Mouse (Mus musculus) midbrain, embryonic 12.5 days (tissue): ENCODE measurements around the gene Zfp563. TPM values are rescaled to one million over a fixed set of nuclear protein-coding genes. Genes with fewer than 3 reads are reported as not detected.

Source experiments
- ATAC-seq: fragments of 200-750 bp; cut with Nextera tagmentation; 2 replicates; pipeline ENCODE4 v1.8.0; 2017; ENCODE audit warnings: low read depth, moderate TSS enrichment, moderate library complexity; ENCODE audit not compliant: low FRiP score
- H3K27ac ChIP-seq: fragments of 300-500 bp; sonication (generic); replicated peaks from 2 replicates; pipeline ENCODE4 v1.5.1; 2016; ENCODE audit warnings: mild to moderate bottlenecking
- H3K27me3 ChIP-seq: fragments of 300-500 bp; sonication (generic); 2 replicates; pipeline ENCODE4 v1.6.1; 2016; ENCODE audit warnings: mild to moderate bottlenecking
- H3K36me3 ChIP-seq: fragments of 300-500 bp; sonication (generic); 2 replicates; pipeline ENCODE4 v1.6.1; 2016
- H3K4me1 ChIP-seq: fragments of 300-500 bp; sonication (generic); 2 replicates; pipeline ENCODE4 v1.6.1; 2016
- H3K4me2 ChIP-seq: fragments of 300-500 bp; sonication (generic); replicated peaks from 2 replicates; pipeline ENCODE4 v1.6.1; 2016; ENCODE audit warnings: mild to moderate bottlenecking, moderate library complexity
- H3K4me3 ChIP-seq: fragments of 300-500 bp; sonication (generic); 2 replicates; pipeline ENCODE4 v1.5.1; 2016; ENCODE audit warnings: mild to moderate bottlenecking
- H3K9ac ChIP-seq: fragments of 300-500 bp; sonication (generic); replicated peaks from 2 replicates; pipeline ENCODE4 v1.6.1; 2016; ENCODE audit warnings: mild to moderate bottlenecking, moderate library complexity
- H3K9me3 ChIP-seq: fragments of 300-500 bp; sonication (generic); 2 replicates; pipeline ENCODE4 v1.6.1; 2016; ENCODE audit warnings: mild to moderate bottlenecking
- WGBS: fragments of 180-500 bp; shearing (Covaris S2); methylation state at CpG from one replicate; pipeline ENCODE4 v1.1.7; 2016; 5-methylcytosine and 5-hydroxymethylcytosine counted together
- polyA plus RNA-seq: library from polyadenylated mRNA; unstranded; fragments of >200 nt; fragmentation: Nextera tagmentation; extraction: Ambion mirVana; gene quantifications from 2 replicates; pipeline ENCODE4 v1.2.1, GENCODE M21; 2016

Gene Zfp563
- polyA plus RNA-seq: 14.9 and 15.5 TPM in 2 replicates

- Histone ChIP-seq H3K4me1 (peaks cover 12% of the 10 kb centered on the region), H3K9me3 (no peaks in the 10 kb centered on the region), H3K36me3 (no peaks in the 10 kb centered on the region), H3K27ac (peak within 1 kb of the TSS; percentile 86), H3K4me3 (peak within 1 kb of the TSS; percentile 64), H3K27me3 (peaks cover 3% of the 10 kb centered on the region; the same call in 1 of the 2 replicates), H3K9ac (peak within 1 kb of the TSS; percentile 63), H3K4me2 (peak within 1 kb of the TSS; percentile 61)
- 5% methylated on average over 34 of the region's 34 CpGs for WGBS
- peak; percentile 90 for ATAC-seq
These were observed at the start of gene Zfp563 for GRCm38 (mm10) chr17:33089220-33089949. Zfp563 (plus strand) TSS chr17:33089310.

- H3K9me3 ChIP-seq: no peaks in the 10 kb centered on the region
- H3K4me2 ChIP-seq: no peak overlapping the region
- H3K27me3 ChIP-seq: 0 out of 2 replicates have a peak, but pooled peaks cover 5% of the 10 kb centered on the region
- no peak overlapping the region for H3K27ac ChIP-seq
- ATAC-seq: no peak
- 12% methylated on average over 1 of the region's 1 CpGs for WGBS
- H3K4me1 ChIP-seq: no peaks in the 10 kb centered on the region
- no peak overlapping the region for H3K4me3 ChIP-seq
- no peak overlapping the region for H3K9ac ChIP-seq
- no peaks in the 10 kb centered on the region for H3K36me3 ChIP-seq
These were observed 30.3 kb upstream of the Zfp563 start for GRCm38 (mm10) chr17:33058791-33059190.

- 0% methylated on average over 1 of the region's 1 CpGs for WGBS
- no peak for ATAC-seq
These were observed 26.1 kb upstream of the Zfp563 start for GRCm38 (mm10) chr17:33063001-33063400.

GRCm38 (mm10) chr17:33067958-33068357 is 21.2 kb upstream of the Zfp563 start, which contains the start of gene 4921501E09Rik:
4921501E09Rik (minus strand) TSS chr17:33068058.
- no peak within 1 kb of the TSS for H3K9ac ChIP-seq
- H3K4me3 ChIP-seq: no peak within 1 kb of the TSS
- H3K4me2 ChIP-seq: no peak within 1 kb of the TSS
- ATAC-seq: no peak
- WGBS: 29% methylated on average over 1 of the region's 1 CpGs
- no peaks in the 10 kb centered on the region for H3K36me3 ChIP-seq
- no peaks in the 10 kb centered on the region for H3K4me1 ChIP-seq
- no peaks in the 10 kb centered on the region for H3K9me3 ChIP-seq
- 0 out of 2 replicates have a peak, but pooled peaks cover 2% of the 10 kb centered on the region for H3K27me3 ChIP-seq
- no peak within 1 kb of the TSS for H3K27ac ChIP-seq

More at GRCm38 (mm10) chr17:33063001-33063400, 26.1 kb upstream of the Zfp563 start:
- Histone ChIP-seq H3K4me1 (no peaks in the 10 kb centered on the region), H3K27me3 (0 out of 2 replicates have a peak, but pooled peaks cover 5% of the 10 kb centered on the region), H3K9me3 (no peaks in the 10 kb centered on the region), H3K27ac (no peak overlapping the region), H3K36me3 (no peaks in the 10 kb centered on the region), H3K4me2 (no peak overlapping the region), H3K4me3 (no peak overlapping the region), H3K9ac (no peak overlapping the region)

GRCm38 (mm10) chr17:33091630-33092029 is 2.5 kb downstream of the Zfp563 start:
- 63% methylated on average over 1 of the region's 1 CpGs for whole genome bisulfite sequencing
- no peak overlapping the region for H3K9ac ChIP-seq
- no peak for ATAC-seq
- no peaks in the 10 kb centered on the region for H3K27me3 ChIP-seq
- peak overlapping the region; percentile 64 for H3K4me2 ChIP-seq
- H3K9me3 ChIP-seq: no peaks in the 10 kb centered on the region
- H3K27ac ChIP-seq: peak overlapping the region; percentile 94
- no peak overlapping the region; the same call in 1 of the 2 replicates for H3K4me3 ChIP-seq
- H3K4me1 ChIP-seq: peaks cover 12% of the 10 kb centered on the region
- H3K36me3 ChIP-seq: no peaks in the 10 kb centered on the region

GRCm38 (mm10) chr17:33092391-33093193 is 3.5 kb downstream of the Zfp563 start:
- Histone ChIP-seq H3K27me3 (no peaks in the 10 kb centered on the region), H3K9me3 (no peaks in the 10 kb centered on the region), H3K4me3 (peak overlapping the region; percentile 73), H3K36me3 (0 out of 2 replicates have a peak, but pooled peaks cover 2% of the 10 kb centered on the region), H3K9ac (peak overlapping the region; percentile 83), H3K4me2 (peak overlapping the region; percentile 64), H3K4me1 (peaks cover 12% of the 10 kb centered on the region), H3K27ac (peak overlapping the region; percentile 94)
- ATAC-seq: peak; percentile 70
- 3% methylated on average over 31 of the region's 31 CpGs for WGBS

GRCm38 (mm10) chr17:33097396-33097795 is 8.3 kb downstream of the Zfp563 start:
- ATAC-seq: no peak
- no peak overlapping the region for H3K4me2 ChIP-seq
- H3K9ac ChIP-seq: no peak overlapping the region
- no peak overlapping the region for H3K4me3 ChIP-seq
- 0 out of 2 replicates have a peak, but pooled peaks cover 2% of the 10 kb centered on the region for H3K36me3 ChIP-seq
- no peaks in the 10 kb centered on the region for H3K9me3 ChIP-seq
- no peaks in the 10 kb centered on the region for H3K27me3 ChIP-seq
- WGBS: 87% methylated on average over 2 of the region's 2 CpGs
- H3K27ac ChIP-seq: no peak overlapping the region
- peaks cover 12% of the 10 kb centered on the region for H3K4me1 ChIP-seq

- Histone ChIP-seq H3K36me3 (no peaks in the 10 kb centered on the region), H3K4me2 (no peak overlapping the region), H3K27ac (no peak overlapping the region), H3K4me1 (no peaks in the 10 kb centered on the region), H3K9me3 (no peaks in the 10 kb centered on the region), H3K9ac (no peak overlapping the region), H3K4me3 (no peak overlapping the region), H3K27me3 (no peaks in the 10 kb centered on the region)
- no peak for ATAC-seq
These were observed 35.4 kb downstream of the Zfp563 start for GRCm38 (mm10) chr17:33124546-33124945.

- H3K9me3 ChIP-seq: no peaks in the 10 kb centered on the region
- WGBS: 65% methylated on average over 2 of the region's 2 CpGs
- ATAC-seq: no peak
These were observed 37.1 kb downstream of the Zfp563 start for GRCm38 (mm10) chr17:33126257-33126656.

GRCm38 (mm10) chr17:33139261-33139820 is 50.2 kb downstream of the Zfp563 start, which contains the start of gene Morc2b:
Morc2b (minus strand) TSS chr17:33139683.
- no peak within 1 kb of the TSS for H3K4me3 ChIP-seq
- H3K4me1 ChIP-seq: no peaks in the 10 kb centered on the region
- no peaks in the 10 kb centered on the region for H3K36me3 ChIP-seq
- WGBS: 78% methylated on average over 18 of the region's 18 CpGs
- no peak within 1 kb of the TSS for H3K27ac ChIP-seq
- H3K4me2 ChIP-seq: no peak within 1 kb of the TSS
- H3K27me3 ChIP-seq: no peaks in the 10 kb centered on the region
- peaks cover 13% of the 10 kb centered on the region; the same call in 1 of the 2 replicates for H3K9me3 ChIP-seq
- no peak for ATAC-seq
- no peak within 1 kb of the TSS for H3K9ac ChIP-seq

More at GRCm38 (mm10) chr17:33126257-33126656, 37.1 kb downstream of the Zfp563 start:
- Histone ChIP-seq H3K27ac (no peak overlapping the region), H3K4me3 (no peak overlapping the region), H3K27me3 (no peaks in the 10 kb centered on the region), H3K4me1 (no peaks in the 10 kb centered on the region), H3K36me3 (no peaks in the 10 kb centered on the region), H3K4me2 (no peak overlapping the region), H3K9ac (no peak overlapping the region)
